Mouse (Mus musculus): ENCODE data around the gene Myo1e. TPM values are rescaled to one million over a fixed set of nuclear protein-coding genes. Genes with fewer than 3 reads are reported as not detected.

The Myo1e gene
- polyA plus RNA-seq, 1 experiment: not detected

DNA sequence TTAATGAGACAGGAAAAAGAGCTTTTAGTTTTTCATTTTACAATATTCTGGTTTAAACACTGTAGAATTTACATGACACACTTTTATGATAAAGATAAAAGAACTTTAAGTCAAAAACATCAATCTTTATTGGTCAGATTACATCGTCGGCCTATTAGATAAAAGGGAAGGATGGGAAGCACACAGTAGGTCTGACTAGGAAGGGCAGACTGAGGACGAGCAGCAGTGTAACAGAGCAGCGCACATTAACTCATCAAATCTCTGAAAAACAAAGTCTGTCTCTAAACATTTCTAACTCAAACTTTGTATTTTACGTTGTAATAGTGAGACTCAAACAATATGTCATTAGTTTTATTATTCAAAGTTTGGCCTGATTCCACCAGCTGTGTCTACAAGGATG is 241.9 kb downstream of the Myo1e start:
- H3K4me3 ChIP-seq (ENCODE audit: insufficient read depth, low read depth, low read length): no peak overlapping the region
- WGBS: 87% methylated on average over 5 of the region's 5 CpGs
- no peak overlapping the region for H3K27ac ChIP-seq (ENCODE audit: insufficient read depth, low read depth, low read length)
- TF ChIP-seq CTCF (IDR thresholded peaks at IDR 0.05; ENCODE audit: insufficient read depth, low read depth, low read length) (no peak), POLR2A (IDR thresholded peaks at IDR 0.05; ENCODE audit: insufficient read depth, low read depth, low read length) (no peak)
- 0 out of 2 replicates have a peak, but pooled peaks cover 2% of the 10 kb centered on the region for H3K4me1 ChIP-seq (ENCODE audit: control insufficient read depth, insufficient read depth, low read length)

Other genes starting within 250 kb of the Myo1e start
- 187 TPM in 1 of 2 replicates, not detected in the other for gene Bnip2, start 217.9 kb upstream of the Myo1e start, polyA plus RNA-seq (2012; ENCODE audit: insufficient read depth, insufficient read length, low replicate concordance, missing spikeins)
- not detected in 2 replicates for gene Gtf2a2, start 194.8 kb upstream of the Myo1e start, polyA plus RNA-seq (2012; ENCODE audit: insufficient read depth, insufficient read length, low replicate concordance, missing spikeins)
- gene Gcnt3, start 169.3 kb upstream of the Myo1e start, polyA plus RNA-seq (2012; ENCODE audit: insufficient read depth, insufficient read length, low replicate concordance, missing spikeins): not detected in 2 replicates
- 137 TPM in 1 of 2 replicates, not detected in the other for gene Fam81a, start 64.8 kb upstream of the Myo1e start, polyA plus RNA-seq (2012; ENCODE audit: insufficient read depth, insufficient read length, low replicate concordance, missing spikeins)
- not detected in 2 replicates for gene Ccnb2, start 214.2 kb downstream of the Myo1e start, polyA plus RNA-seq (2012; ENCODE audit: insufficient read depth, insufficient read length, low replicate concordance, missing spikeins)